Mouse (Mus musculus): ENCODE results near the gene Gpr25. TPM values are rescaled to one million over a fixed set of nuclear protein-coding genes. Genes with fewer than 3 reads are reported as not detected.

Gene Gpr25
- polyA plus RNA-seq, 1 experiment from 2014 or later, result not detected

DNA sequence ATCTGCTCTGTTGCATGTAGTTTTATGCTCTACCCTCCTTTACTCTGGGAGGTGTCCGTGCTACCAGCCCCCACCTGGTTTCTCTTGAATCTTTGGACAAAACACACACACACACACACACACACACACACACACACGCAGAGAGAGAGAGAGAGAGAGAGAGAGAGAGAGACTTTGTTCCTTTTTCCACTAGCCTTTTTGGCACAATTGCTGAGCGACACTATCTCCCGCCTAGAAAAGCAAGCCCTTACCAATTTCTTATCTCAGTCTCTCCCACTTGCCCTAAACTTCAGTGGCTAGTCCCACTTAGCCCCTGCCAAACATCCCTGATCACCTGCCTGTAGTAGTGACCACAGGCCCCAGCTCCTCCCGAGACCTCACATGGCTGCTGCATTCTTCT is 16.2 kb downstream of the Gpr25 start:
- H3K4me1 ChIP-seq (ENCODE audit: control insufficient read depth, insufficient read depth, low read length), result no peaks in the 10 kb centered on the region
- H3K36me3 ChIP-seq (ENCODE audit: control insufficient read depth, insufficient read depth, low read length), result no peaks in the 10 kb centered on the region
- ATAC-seq (ENCODE audit: insufficient read depth, low FRiP score), result no peak
- H3K4me2 ChIP-seq (ENCODE audit: low read depth, low read length), result no peak overlapping the region
- H3K27ac ChIP-seq (ENCODE audit: low read length), result no peak overlapping the region
- no peaks in the 10 kb centered on the region for H3K9me3 ChIP-seq (replicated peaks; ENCODE audit: control insufficient read depth, low read length)
- WGBS, result 76% methylated on average over 5 of the region's 5 CpGs
- H3K4me3 ChIP-seq (replicated peaks; ENCODE audit: low read length), result no peak overlapping the region
- H3K9ac ChIP-seq (ENCODE audit: low read length), result no peak overlapping the region
- no peaks in the 10 kb centered on the region for H3K27me3 ChIP-seq (ENCODE audit: control insufficient read depth, insufficient read depth, low read length)

DNA sequence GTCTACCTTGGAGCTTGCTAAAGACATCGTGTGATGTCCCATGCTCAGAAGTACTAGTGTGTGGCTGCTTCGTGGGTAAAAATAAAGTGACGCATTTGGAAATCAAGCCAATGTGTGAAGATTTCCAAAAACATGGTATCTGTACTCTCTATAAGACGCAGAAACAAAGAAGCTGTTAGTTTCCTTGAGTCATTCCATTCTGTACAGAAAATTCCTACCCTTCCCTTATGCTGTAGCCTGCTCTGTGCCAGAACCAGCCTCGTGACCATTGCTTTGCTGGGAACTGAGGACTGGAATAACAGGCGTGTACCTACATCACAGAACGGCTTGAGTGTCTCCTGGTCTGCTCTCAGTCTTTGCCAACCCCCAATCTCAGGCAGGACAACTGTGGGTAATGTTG is 18.9 kb downstream of the Gpr25 start:
- 84% methylated on average over 7 of the region's 7 CpGs for WGBS
- no peaks in the 10 kb centered on the region for H3K9me3 ChIP-seq (replicated peaks; ENCODE audit: control insufficient read depth, low read length)
- H3K27ac ChIP-seq (ENCODE audit: low read length), result no peak overlapping the region
- H3K27me3 ChIP-seq (ENCODE audit: control insufficient read depth, insufficient read depth, low read length), result no peaks in the 10 kb centered on the region
- no peak for ATAC-seq (ENCODE audit: insufficient read depth, low FRiP score)
- no peak overlapping the region for H3K4me2 ChIP-seq (ENCODE audit: low read depth, low read length)
- H3K4me3 ChIP-seq (replicated peaks; ENCODE audit: low read length), result no peak overlapping the region
- no peaks in the 10 kb centered on the region for H3K36me3 ChIP-seq (ENCODE audit: control insufficient read depth, insufficient read depth, low read length)
- no peaks in the 10 kb centered on the region for H3K4me1 ChIP-seq (ENCODE audit: control insufficient read depth, insufficient read depth, low read length)
- H3K9ac ChIP-seq (ENCODE audit: low read length), result no peak overlapping the region

DNA sequence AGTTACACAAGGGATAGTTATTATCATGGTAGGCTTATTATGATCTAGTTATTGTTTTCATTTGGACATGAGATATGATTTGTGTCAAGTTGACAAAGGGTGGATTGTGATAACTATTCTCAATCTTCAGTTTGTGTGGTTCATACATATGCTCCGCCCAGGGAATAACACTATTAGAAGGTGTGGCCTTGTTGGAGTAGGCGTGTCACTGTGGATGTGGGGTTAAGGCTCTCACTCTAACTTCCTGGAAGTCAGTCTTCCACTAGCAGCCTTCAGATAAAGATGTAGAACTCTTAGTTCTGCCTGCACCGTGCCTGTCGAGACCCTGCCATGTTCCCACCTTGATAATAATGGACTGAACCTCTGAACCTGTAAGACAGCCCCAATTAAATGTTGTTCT is 22.2 kb downstream of the Gpr25 start:
- Histone ChIP-seq H3K9me3 (replicated peaks; ENCODE audit: control insufficient read depth, low read length) (no peaks in the 10 kb centered on the region), H3K27ac (ENCODE audit: low read length) (no peak overlapping the region), H3K4me3 (replicated peaks; ENCODE audit: low read length) (no peak overlapping the region), H3K27me3 (ENCODE audit: control insufficient read depth, insufficient read depth, low read length) (no peaks in the 10 kb centered on the region), H3K4me1 (ENCODE audit: control insufficient read depth, insufficient read depth, low read length) (peaks cover 4% of the 10 kb centered on the region; the same call in 1 of the 2 replicates), H3K4me2 (ENCODE audit: low read depth, low read length) (no peak overlapping the region), H3K36me3 (ENCODE audit: control insufficient read depth, insufficient read depth, low read length) (no peaks in the 10 kb centered on the region), H3K9ac (ENCODE audit: low read length) (no peak overlapping the region)
- no peak for ATAC-seq (ENCODE audit: insufficient read depth, low FRiP score)
- WGBS, result 76% methylated on average over 4 of the region's 4 CpGs

DNA sequence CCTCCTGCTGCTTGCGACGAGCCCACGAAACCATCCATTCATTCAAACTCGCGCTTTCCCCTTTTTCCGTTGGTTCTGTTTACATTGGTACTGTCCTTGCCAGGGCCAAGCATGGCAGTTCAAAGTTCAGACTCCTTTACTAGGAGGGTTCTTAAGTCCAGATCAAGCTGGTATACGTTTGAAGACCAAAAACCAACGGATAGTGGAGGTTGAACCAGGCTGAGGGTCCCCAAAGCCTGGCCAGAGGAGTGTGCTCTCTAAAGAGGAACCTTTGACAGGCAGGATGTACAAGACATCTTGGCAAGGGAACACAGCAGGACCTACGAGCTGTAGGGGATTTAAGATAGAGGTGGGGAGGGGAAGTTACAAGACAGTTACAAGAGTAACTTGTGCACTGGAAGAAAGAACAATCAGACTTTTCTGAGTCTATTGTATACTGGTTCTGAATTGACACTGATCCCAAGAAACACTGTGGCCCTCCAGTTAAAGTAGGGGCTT is 26.0 kb downstream of the Gpr25 start:
- Histone ChIP-seq H3K36me3 (ENCODE audit: control insufficient read depth, insufficient read depth, low read length) (no peaks in the 10 kb centered on the region), H3K27ac (ENCODE audit: low read length) (no peak overlapping the region), H3K9ac (ENCODE audit: low read length) (peak overlapping the region; percentile 75), H3K4me1 (ENCODE audit: control insufficient read depth, insufficient read depth, low read length) (peaks cover 18% of the 10 kb centered on the region; the same call in 1 of the 2 replicates), H3K9me3 (replicated peaks; ENCODE audit: control insufficient read depth, low read length) (no peaks in the 10 kb centered on the region), H3K4me3 (replicated peaks; ENCODE audit: low read length) (peak overlapping the region; percentile 59), H3K4me2 (ENCODE audit: low read depth, low read length) (peak overlapping the region; percentile 70), H3K27me3 (ENCODE audit: control insufficient read depth, insufficient read depth, low read length) (no peaks in the 10 kb centered on the region)
- ATAC-seq (ENCODE audit: insufficient read depth, low FRiP score), result no peak
- WGBS, result 6% methylated on average over 9 of the region's 9 CpGs

DNA sequence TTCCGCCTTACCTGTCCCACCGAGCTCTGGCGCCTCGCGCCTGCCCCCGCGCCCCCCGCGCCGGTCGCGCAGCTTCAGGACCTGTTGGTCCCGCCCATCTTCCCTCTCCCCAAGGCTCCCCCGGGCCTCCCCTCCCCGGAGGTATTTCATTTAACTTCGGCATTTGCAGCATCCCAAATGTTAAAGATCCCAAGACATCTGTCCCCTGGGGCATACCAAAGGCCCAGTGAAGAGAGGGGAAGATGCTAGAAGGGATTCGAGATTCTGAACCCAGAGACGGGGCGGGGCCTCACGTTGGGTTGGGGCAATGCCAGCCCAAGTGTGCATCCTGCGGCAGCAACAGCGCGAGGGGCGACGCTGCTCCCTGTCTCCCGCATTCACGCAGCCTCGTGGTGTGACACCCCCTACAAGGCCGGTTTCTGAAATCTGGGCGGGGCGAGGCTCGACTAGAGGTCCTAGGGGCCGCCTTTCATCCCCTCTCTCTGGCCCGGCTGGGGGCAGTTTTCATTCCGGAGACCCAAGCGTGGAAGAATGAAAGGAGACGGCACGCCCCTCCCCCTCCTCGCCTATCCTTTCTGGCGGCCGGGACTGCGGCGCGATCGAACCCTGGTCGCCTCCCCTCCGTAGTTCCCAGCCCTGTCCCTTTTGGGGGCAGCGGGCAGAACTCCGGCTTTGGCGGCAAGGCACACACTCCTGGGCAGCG is 26.6 kb downstream of the Gpr25 start, which contains the start of gene Inava:
Inava (minus strand) TSS at position 373 of the 703 bp plus-strand sequence.
- under 1% methylated on average over 51 of the region's 51 CpGs for WGBS
- ATAC-seq (ENCODE audit: insufficient read depth, low FRiP score), result peak; percentile 35; the same call in 1 of the 2 replicates
- Histone ChIP-seq H3K4me1 (ENCODE audit: control insufficient read depth, insufficient read depth, low read length) (peaks cover 21% of the 10 kb centered on the region; the same call in 1 of the 2 replicates), H3K27ac (ENCODE audit: low read length) (peak within 1 kb of the TSS; percentile 88), H3K27me3 (ENCODE audit: control insufficient read depth, insufficient read depth, low read length) (no peaks in the 10 kb centered on the region), H3K4me3 (replicated peaks; ENCODE audit: low read length) (peak within 1 kb of the TSS; percentile 59), H3K36me3 (ENCODE audit: control insufficient read depth, insufficient read depth, low read length) (no peaks in the 10 kb centered on the region), H3K4me2 (ENCODE audit: low read depth, low read length) (peak within 1 kb of the TSS; percentile 70), H3K9ac (ENCODE audit: low read length) (peak within 1 kb of the TSS; percentile 75), H3K9me3 (replicated peaks; ENCODE audit: control insufficient read depth, low read length) (no peaks in the 10 kb centered on the region)

DNA sequence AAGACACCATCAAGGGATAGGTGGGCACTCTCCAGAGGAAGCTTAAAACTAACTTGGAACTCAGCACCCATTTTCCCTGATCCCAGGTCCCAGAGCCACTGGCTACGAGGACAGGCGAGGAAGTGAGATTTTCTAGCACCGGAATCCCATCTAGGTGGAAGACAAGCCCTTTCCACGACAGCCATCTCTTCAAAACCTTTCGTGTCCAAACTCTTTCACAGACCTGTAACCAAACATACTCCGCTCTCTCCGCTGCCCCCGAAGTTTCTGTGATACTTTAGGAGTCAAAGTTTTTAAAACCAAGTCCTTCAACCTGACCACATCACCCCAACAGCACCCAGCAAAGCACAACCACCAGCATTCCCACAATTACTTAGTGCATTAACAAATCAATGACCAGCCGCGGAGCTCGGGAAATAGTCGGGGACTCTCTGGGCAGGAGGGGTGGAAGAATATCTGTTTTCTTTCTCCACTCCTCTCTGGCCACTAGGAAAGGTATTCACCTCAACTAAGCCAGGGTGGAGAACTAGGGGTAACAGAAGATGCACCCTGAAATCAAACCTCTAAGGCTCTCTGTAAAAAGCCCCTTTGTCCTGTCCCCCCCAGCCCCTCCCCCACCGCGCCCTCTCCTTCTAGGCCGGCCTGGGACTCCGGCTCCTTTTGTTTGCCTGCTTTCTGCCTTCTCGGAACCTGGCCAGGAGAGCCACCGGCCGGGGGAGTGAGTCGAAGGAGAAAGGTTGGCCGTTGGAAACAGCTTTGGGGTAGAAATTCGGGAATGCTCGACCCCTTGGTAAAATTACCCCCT is 27.5 kb downstream of the Gpr25 start:
- H3K4me3 ChIP-seq (replicated peaks; ENCODE audit: low read length), result peak overlapping the region; percentile 59
- H3K27ac ChIP-seq (ENCODE audit: low read length), result peak overlapping the region; percentile 88
- H3K9ac ChIP-seq (ENCODE audit: low read length), result peak overlapping the region; percentile 75
- no peaks in the 10 kb centered on the region for H3K27me3 ChIP-seq (ENCODE audit: control insufficient read depth, insufficient read depth, low read length)
- no peaks in the 10 kb centered on the region for H3K36me3 ChIP-seq (ENCODE audit: control insufficient read depth, insufficient read depth, low read length)
- peak overlapping the region; percentile 70 for H3K4me2 ChIP-seq (ENCODE audit: low read depth, low read length)
- H3K4me1 ChIP-seq (ENCODE audit: control insufficient read depth, insufficient read depth, low read length), result peaks cover 22% of the 10 kb centered on the region
- no peaks in the 10 kb centered on the region for H3K9me3 ChIP-seq (replicated peaks; ENCODE audit: control insufficient read depth, low read length)
- WGBS, result 3% methylated on average over 23 of the region's 23 CpGs
- no peak for ATAC-seq (ENCODE audit: insufficient read depth, low FRiP score)

DNA sequence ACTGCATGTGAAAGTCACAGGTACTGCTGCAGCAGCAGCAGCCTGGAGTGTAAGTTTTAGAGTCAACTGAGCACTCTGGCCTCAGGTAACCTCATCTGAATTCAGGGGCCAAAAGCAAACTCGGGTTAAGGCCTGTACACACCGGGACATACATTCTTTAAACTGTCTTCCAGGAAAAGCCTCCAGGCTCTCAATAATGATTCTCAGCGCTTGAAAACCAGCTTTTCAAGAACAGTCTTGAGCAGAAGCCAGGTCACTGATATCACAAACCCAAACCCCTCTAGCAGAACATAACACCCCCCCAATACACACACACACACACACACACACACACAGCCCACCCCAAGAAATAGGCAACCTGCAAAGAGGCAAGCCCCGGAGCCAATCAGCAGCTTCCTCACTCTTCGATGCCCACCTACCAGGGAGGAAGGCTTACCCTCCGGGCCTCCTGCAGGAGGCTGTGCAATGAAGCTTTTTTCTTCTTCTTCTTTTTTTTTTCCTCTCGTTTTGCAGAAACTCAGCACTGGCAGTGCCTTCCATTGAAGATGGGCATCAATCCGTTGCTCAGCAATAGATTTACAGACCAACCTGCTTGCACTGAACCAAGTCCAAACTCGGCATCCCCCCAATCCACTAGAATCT is 28.3 kb downstream of the Gpr25 start:
- Histone ChIP-seq H3K9ac (ENCODE audit: low read length) (peak overlapping the region; percentile 75), H3K27ac (ENCODE audit: low read length) (peak overlapping the region; percentile 88), H3K4me1 (ENCODE audit: control insufficient read depth, insufficient read depth, low read length) (peaks cover 30% of the 10 kb centered on the region), H3K4me2 (ENCODE audit: low read depth, low read length) (peak overlapping the region; percentile 70), H3K27me3 (ENCODE audit: control insufficient read depth, insufficient read depth, low read length) (no peaks in the 10 kb centered on the region), H3K9me3 (replicated peaks; ENCODE audit: control insufficient read depth, low read length) (no peaks in the 10 kb centered on the region), H3K36me3 (ENCODE audit: control insufficient read depth, insufficient read depth, low read length) (no peaks in the 10 kb centered on the region), H3K4me3 (replicated peaks; ENCODE audit: low read length) (peak overlapping the region; percentile 59)
- no peak for ATAC-seq (ENCODE audit: insufficient read depth, low FRiP score)
- WGBS, result 7% methylated on average over 9 of the region's 9 CpGs

DNA sequence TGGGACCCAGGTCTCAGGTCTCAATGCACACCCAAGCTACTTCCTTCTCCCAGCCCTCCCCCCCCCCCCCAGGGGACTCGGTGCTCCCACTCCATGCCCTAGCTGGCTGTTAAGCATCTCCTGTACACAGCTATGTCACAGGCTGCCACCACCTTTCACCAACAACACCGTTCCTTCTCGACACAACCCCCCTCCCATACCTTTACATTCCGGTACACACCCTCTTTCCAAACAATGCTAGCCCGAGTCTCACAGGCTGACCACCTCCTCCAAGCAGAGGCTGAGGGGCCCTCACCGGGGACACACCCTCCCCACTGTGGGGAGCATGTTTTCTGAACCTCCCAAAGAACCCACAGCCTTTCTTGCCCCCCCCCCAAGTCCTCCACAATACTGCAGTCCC is 29.1 kb downstream of the Gpr25 start:
- H3K4me3 ChIP-seq (replicated peaks; ENCODE audit: low read length), result peak overlapping the region; percentile 59
- peak overlapping the region; percentile 64 for H3K9ac ChIP-seq (ENCODE audit: low read length)
- no peaks in the 10 kb centered on the region for H3K36me3 ChIP-seq (ENCODE audit: control insufficient read depth, insufficient read depth, low read length)
- ATAC-seq (ENCODE audit: insufficient read depth, low FRiP score), result peak; percentile 76
- 10% methylated on average over 6 of the region's 6 CpGs for WGBS
- H3K27me3 ChIP-seq (ENCODE audit: control insufficient read depth, insufficient read depth, low read length), result no peaks in the 10 kb centered on the region
- H3K4me1 ChIP-seq (ENCODE audit: control insufficient read depth, insufficient read depth, low read length), result peaks cover 38% of the 10 kb centered on the region
- peak overlapping the region; percentile 88 for H3K27ac ChIP-seq (ENCODE audit: low read length)
- H3K4me2 ChIP-seq (ENCODE audit: low read depth, low read length), result peak overlapping the region; percentile 70
- H3K9me3 ChIP-seq (replicated peaks; ENCODE audit: control insufficient read depth, low read length), result no peaks in the 10 kb centered on the region
